Mouse (Mus musculus): ENCODE data around the gene Tarbp2.

Tarbp2 gene

GRCm38 (mm10) chr15:102505770-102506463 lies 12.1 kb upstream of the Tarbp2 start:
- DNase-seq, result no peak

- DNase-seq, result no peak
These were observed 11.5 kb upstream of the Tarbp2 start for GRCm38 (mm10) chr15:102506464-102506830.

GRCm38 (mm10) chr15:102506864-102507263 lies 11.1 kb upstream of the Tarbp2 start:
- no peak for DNase-seq

GRCm38 (mm10) chr15:102507561-102507960 lies 10.4 kb upstream of the Tarbp2 start:
- no peak for DNase-seq

- DNase-seq, result no peak
These were observed 9.7 kb upstream of the Tarbp2 start for GRCm38 (mm10) chr15:102508336-102508735.

- DNase-seq, result no peak
These were observed 7.9 kb upstream of the Tarbp2 start for GRCm38 (mm10) chr15:102510110-102510509.

GRCm38 (mm10) chr15:102510590-102511284 lies 7.3 kb upstream of the Tarbp2 start:
- peak; percentile 85 for DNase-seq

- no peak for DNase-seq
These were observed 6.6 kb upstream of the Tarbp2 start for GRCm38 (mm10) chr15:102511285-102511833.

GRCm38 (mm10) chr15:102512010-102512409 lies 6.0 kb upstream of the Tarbp2 start:
- DNase-seq, result no peak

- DNase-seq, result no peak
These were observed 5.5 kb upstream of the Tarbp2 start for GRCm38 (mm10) chr15:102512471-102512870.

GRCm38 (mm10) chr15:102513004-102513403 lies 5.0 kb upstream of the Tarbp2 start:
- no peak for DNase-seq

- no peak for DNase-seq
These were observed 2.7 kb upstream of the Tarbp2 start for GRCm38 (mm10) chr15:102515261-102515660.

- no peak for DNase-seq
These were observed 2.2 kb upstream of the Tarbp2 start for GRCm38 (mm10) chr15:102515791-102516190.

GRCm38 (mm10) chr15:102516293-102516692 lies 1.7 kb upstream of the Tarbp2 start:
- DNase-seq, result no peak

- DNase-seq, result peak; percentile 82
These were observed 1.1 kb upstream of the Tarbp2 start, which contains the start of gene Map3k12 for GRCm38 (mm10) chr15:102516728-102517404. TSS of gene Map3k12 (minus strand) at chr15:102517064.

- DNase-seq, result no peak
These were observed 389 bp upstream of the Tarbp2 start for GRCm38 (mm10) chr15:102517631-102517975.

- DNase-seq, result no peak
These were observed 838 bp downstream of the Tarbp2 start for GRCm38 (mm10) chr15:102518859-102519201.

GRCm38 (mm10) chr15:102519211-102520141 lies 1.5 kb downstream of the Tarbp2 start:
- no peak for DNase-seq

- DNase-seq, result no peak
These were observed 2.4 kb downstream of the Tarbp2 start for GRCm38 (mm10) chr15:102520416-102520815.

GRCm38 (mm10) chr15:102521480-102521879 lies 3.5 kb downstream of the Tarbp2 start:
- DNase-seq, result no peak

GRCm38 (mm10) chr15:102524892-102525485 lies 7.0 kb downstream of the Tarbp2 start, which contains the start of gene Npff:
TSS of gene Npff (minus strand) at chr15:102524942.
- DNase-seq, result peak; percentile 79

Data from kidney, adult 18-20 months (tissue).